Mouse (Mus musculus): ENCODE measurements around the gene Myo1b.

The Myo1b gene

DNA sequence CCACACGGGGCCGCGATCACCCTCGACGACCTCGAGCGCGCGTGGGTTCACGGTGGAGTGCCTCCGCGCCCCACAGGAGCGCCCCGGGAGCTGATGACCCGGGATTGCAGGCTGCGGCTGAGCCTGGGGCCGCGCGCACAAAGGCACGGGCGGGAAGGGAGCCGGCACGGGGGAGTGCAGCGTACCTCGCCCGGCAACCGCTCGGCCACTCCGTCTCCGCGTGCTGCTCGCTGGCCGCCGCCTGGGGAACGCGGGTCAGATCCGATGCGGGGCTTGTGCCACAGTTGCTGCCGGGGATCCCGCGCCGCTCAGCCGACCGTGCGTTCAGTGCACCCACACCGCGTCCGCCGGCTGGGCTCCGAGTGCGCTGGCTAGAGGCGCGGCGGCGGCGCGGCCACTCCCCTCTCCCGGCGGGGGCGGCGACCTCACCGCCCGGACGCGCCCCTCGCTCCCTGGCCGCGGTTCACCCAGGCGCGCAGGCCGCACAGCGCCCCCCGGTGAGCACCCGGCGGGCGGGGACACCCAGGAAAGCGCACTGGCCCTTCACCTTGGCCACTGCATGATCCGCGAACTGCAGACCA is at the start of gene Myo1b:
Gene Myo1b (minus strand): TSS at position 496 of the 581 bp plus-strand sequence.
- DNase-seq, result peak; percentile 88

DNA sequence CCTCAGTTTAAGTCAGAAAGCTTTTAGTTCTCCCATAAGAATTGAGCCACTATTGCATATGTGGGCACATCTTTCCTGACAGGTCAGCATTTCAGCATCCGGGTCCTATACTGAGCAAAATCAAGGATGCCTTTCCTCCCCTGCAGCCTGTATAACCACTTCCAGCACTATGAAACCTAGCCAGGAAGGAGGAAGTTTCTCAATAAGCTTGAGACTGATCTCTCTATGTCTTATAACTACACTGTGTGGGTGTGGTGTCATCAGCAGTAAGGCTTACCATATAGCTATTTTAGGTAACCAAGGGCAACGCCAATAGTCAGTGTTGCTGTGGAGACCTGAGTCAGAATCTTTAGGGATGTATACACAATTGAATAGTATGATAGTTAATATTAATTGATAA is 48.8 kb upstream of the Myo1b start:
- no peak for DNase-seq

DNA sequence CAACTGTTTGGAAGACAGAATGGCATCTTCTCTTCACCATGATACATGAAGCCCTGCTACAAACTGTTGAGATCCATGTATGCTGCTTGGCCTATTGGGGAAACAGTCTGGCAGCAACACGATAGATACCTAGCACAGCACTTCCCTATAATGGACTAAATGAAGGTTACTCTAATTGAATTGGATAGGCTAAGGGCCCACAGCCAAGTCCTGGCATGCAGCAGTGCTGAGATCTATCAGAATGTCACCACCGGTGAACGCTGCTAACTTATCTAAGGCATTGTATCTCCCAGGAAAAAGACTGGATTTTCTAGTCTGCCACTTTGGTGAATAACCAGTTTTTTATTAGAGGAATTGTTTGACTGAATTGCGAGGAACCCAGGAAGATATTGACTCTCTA is 31.2 kb upstream of the Myo1b start:
- no peak for DNase-seq

DNA sequence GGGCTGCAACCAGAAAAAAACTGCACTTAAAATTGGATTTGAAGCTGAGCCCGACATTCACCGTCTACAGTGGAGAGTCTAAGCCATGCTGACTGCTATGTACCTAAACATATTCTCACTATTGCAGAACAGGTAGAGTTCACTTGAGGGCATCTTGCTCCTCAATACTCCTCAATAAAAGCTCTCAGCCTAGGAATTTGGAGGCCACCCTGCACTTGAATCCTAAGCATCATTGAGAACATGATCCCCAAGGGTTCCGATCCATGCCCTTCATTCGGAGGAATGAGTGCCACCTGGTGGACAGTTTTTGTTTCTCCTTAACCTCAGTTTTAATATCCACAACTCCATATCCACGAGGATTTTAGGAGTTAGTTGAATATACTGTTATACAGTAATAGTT is 28.9 kb upstream of the Myo1b start:
- peak; percentile 69 for DNase-seq

DNA sequence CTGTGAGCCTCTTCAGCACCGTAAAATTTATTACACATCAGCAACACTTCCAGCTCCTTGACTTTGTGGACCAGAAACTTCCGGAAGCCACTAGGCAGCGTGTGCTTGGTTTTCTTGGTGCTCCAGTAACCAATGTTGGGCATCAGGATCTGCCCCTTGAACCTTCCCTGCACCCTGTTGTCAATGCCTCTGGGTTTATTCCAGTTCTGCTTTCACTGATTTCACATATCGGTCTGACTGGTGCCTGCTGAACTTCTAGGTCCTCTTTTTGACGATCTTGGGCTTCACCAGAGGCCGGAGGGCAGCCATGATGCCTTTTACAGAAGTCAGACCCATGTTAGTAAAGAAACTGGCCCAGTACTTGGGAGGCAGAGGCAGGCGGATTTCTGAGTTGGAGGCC is 22.5 kb upstream of the Myo1b start:
- DNase-seq, result no peak

DNA sequence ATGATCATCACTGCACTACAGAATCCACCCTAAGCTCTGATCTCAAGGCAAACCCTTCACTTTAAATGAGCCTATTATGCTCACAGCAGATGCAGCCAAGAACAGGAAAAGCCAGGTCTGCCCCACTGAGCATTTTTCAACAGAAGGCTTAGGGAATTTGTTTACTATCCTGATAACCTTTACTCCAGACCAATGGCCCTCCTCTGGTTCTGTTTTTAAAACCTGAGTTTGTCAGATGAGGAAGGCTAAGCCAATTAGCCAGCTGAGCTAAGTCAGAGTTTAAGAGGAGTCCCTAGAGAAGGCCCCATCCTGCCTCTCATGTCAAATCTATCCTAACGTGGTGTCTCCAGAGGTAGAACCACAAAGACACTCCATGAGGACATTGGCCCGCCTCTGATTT is 19.1 kb upstream of the Myo1b start:
- no peak for DNase-seq

DNA sequence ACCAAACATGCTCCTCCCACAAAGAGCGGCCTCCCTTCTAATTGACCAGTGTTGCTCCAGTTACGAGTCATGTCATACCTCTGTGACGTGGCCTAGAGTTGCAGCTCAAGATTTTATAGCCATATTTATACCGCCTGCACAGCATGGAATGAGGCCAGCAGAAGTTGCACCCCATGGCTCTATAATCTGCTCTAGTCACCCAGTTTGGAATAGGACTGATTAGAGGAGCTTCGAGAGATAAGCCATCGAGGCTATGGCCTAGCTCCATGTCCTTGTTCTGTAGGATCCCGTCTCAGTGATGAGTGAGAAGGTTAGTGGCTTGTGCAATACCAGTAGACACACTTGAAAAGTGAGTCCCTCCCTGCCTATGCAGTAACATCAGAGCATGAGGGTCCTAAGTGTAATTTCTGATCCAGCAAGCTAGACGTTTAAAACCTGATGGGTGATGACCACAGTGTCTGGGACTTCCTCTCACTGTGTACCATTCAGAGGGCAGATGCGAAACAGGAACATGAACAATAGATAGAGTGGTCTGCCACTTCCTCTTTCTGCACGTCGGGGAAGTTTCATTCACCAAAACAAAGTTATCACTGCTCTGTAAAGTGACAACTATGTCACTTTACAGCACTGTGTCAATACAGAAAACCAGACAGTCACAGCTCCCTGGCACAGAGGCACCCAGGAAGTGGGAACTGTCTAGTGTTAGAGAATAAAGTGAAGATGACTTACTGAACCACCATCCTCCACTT is 18.5 kb upstream of the Myo1b start:
- DNase-seq, result no peak

DNA sequence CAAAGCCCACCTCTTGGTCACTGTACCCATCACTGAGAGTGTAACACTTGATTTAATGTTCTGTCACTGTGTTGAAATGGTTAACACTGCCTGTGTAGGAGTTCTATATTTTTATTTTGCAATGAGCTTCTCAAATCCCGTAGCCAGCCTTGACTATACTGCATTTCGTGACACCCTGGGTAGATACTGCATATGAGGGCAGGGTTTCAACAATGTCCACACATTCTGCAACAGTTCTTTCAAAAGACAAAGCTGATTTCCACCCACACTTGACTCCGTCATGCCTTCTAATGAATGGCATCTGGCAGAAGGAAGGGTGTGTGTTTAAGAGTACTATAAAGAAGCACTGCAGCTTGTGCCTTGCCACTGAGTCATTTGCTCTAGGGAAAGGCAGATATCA is 17.0 kb upstream of the Myo1b start:
- DNase-seq, result no peak

DNA sequence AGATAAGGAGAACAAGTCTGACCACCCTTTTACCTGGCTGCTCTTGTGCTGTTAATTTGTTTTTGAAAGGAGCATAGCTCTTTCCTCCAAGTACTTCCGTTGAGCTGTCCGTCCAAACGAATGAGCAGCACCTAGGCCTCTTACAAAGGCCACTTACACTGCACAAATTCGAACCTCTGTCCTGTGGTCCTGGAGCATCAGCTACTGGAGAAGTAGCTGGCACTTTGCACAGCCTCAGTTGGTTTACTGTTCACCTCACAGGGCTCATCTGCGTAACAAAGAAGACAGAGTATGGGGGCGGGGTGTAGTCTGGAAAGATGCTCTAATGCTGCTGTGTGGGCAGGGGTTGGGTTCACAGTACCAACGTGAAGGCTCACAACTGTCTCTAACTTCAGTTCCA is 15.7 kb upstream of the Myo1b start:
- DNase-seq, result no peak

DNA sequence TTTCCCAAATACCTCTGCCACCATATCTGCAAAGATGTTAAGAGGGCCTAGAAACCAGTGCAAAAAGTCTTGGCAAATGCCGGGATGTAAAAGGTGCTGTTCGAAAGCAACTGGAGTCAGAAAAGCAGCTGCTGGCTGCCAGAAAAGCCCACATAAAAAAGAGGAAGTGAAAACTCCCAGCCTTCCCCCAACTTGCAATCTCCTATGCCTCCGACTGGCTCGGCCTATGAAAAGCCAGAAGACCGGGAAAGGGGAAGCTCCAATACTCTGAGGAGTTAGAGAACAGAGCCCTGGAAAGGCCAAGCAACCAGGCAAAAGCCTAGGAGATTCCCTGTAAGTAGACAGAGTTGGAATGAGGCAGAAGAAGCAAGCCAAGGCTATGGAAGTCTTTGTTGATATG is 14.7 kb upstream of the Myo1b start:
- peak; percentile 44 for DNase-seq

DNA sequence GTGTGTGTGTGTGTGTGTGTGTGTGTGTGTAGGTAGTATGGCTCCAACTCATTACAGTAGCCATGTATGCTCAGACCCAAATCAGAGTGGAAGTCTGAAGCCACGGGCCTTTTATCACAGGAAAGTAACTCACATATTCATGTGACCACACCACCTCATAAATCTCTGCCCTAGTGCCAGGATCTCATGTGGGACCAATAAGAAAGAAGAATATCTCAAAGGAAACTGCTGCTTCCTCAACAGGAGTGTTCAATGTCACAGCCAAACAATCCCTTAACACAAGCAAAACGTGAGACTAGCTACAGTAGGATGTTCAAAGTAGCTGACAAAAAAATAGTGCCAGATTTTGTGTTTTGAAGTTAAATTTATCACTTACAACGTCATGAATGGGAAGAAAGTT is 13.7 kb upstream of the Myo1b start:
- DNase-seq, result no peak

DNA sequence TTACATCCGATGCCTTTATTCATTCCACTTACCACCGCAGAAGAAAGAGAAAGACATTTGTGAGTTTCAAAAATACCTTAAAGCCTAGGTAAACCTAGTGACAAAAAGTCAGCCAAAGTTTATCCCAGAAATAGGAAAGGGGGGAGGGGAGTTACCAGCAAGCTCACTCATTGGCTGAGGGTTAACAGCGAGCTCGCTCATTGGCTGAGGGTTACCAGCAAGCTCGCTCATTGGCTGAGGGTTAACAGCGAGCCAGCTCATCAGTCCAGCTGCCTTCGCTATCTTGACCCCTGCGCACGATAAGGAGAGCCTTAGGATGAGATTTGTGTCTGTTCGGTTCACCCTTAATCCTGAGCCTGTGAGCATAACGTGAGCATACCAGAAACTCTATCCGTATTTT is 6.9 kb upstream of the Myo1b start:
- DNase-seq, result no peak

DNA sequence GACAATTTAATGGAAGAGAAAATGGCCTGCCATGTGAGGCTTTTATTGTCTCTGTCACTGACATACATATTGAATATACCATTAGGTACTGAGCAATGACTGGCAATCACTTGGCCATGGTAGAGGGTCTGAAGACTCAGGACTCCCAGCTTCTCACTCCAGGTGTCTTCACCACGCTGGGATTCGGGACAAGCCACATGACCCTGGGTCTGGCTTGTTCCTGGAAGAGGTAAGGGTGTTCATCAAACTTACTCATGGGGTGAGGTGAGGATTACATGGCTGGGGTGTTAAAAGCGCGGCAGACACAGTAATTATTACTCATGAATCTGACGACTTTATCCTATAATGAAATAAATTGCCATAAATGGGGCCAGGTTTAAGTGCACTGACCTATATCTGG is 405 bp upstream of the Myo1b start:
- DNase-seq, result no peak

DNA sequence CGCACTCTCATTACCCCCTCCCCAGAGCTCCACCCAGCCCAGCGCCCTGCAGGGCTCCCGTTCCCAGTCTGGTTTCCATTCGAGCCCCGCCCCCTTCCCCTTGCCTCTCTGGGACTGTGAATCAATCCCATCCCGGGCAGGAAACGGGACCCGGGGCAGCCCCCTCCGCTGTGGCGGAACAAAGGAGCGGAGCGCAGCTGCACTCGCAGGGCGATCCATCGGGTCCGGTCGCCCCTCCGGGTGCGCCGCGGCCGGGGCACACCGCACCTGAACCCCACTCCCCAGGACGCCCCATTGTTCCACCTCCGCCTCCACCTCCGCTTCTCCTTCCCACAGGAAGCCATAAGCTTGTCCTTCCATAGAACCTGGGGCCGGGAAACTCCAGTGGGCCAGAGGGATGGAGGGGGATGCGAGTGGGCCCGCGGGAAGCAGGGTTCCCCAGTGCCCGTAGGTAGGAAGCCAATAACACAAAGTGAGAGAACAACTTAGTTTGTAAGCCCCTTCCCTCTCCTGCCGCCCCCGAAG is 758 bp downstream of the Myo1b start:
- DNase-seq, result peak; percentile 96

DNA sequence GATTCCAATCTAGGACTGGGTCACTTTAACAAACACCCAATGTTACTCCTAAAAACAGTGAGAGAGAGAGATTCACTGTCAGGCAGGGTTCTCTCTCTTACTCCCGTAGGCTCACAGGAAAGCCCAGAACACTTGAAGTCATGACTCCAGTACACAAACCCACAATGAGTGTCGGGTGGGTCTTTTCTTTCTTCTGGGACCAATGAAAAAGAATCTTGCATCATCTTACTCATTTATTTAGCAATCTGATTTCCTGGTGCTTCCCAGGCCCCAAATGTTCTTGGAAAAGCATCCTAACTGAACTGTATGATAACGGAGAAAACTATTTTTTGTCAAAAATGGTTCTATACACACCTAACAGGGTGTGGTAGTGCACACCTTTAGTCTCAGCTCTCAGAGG is 1.8 kb downstream of the Myo1b start:
- no peak for DNase-seq

DNA sequence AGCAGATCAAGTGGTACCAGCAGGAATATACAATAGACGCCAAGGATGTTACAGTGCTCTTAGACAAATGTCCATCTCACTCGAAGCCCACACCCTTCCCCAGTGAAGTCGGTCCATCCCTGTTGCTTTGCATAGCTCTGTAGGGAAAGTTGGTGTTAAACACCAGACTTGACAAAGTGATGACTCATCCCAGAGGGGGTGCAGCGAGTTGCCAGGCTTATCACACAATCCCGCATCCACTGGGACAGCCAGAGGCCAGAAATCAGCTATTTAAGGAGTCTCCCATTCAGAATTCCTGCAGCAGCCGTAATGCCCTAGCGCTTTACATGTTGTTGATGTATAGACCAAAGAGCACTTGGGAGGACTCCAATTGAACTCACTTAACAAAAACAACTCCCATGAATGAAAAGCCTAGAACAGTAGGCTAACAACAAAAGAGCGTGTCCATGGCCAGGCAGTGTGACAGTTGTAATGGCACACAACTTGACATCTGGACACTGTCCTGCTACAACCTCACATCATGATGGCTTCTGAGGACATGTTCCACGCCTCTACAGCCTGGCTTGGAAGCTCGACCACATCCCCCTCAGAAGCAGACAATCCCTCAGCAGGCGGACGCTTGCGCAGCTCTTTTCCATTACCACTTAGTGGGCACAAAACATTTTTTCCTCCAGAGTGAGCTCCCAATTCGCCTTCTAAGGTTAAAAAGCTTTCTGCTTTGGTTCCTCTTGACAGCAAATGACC is 2.6 kb downstream of the Myo1b start:
- DNase-seq, result peak; percentile 24

DNA sequence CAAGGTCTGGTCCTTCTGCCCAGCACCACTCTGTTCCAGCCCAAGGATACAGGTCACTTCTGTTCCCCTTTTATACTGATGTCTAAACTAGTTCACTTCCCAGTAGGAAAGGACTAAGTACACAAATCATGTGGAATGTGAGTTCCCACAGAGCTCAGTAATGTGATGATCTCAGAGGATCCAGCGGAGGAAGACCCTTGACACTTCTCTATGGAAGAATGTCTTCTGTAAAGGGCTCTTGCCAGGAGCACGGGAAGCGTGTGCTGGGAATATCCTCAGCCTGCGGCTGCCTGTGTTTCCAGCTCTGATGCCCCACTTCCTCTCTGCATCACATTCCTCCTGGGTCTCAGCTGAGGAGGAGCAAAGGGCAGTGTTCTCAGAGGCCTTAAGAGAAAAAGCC is 4.5 kb downstream of the Myo1b start:
- DNase-seq, result peak; percentile 72

DNA sequence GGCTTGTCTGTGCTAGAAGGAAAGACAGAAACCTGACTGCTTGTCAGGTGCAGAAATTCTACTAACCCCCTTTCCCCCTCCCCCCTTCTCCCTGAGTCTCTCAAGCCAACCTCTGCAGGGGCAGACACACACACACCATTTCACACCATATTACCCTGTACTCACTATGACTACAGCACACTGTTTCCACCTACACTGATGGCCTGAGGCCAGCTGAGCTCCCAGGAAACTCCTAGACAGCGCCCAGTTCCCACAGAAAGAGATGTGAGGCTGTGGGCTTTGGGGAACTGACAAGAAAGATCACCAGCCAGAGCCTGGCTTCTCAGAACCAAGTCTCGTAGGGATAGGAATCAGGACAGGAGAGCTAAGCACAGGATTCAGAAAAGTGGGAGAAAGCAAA is 6.7 kb downstream of the Myo1b start:
- no peak for DNase-seq

DNA sequence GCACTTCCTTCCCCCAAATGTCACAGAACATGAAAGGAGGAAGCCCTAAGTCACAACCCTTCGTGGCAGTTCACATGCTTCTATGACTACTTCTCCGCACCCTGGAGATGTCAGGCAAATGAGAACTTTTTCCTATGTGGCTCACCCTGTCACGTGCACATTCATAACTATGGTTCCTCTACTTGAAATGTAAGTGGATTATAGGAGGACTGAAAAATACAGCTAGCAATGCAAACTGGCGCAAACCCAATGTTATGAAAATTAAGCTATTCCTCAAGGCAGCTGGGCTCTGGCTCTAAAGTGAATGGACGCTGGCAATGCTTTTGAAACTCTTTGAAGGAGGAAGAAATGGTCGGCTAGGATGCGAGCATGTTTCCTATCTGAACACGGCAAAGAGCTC is 8.1 kb downstream of the Myo1b start:
- DNase-seq, result no peak

DNA sequence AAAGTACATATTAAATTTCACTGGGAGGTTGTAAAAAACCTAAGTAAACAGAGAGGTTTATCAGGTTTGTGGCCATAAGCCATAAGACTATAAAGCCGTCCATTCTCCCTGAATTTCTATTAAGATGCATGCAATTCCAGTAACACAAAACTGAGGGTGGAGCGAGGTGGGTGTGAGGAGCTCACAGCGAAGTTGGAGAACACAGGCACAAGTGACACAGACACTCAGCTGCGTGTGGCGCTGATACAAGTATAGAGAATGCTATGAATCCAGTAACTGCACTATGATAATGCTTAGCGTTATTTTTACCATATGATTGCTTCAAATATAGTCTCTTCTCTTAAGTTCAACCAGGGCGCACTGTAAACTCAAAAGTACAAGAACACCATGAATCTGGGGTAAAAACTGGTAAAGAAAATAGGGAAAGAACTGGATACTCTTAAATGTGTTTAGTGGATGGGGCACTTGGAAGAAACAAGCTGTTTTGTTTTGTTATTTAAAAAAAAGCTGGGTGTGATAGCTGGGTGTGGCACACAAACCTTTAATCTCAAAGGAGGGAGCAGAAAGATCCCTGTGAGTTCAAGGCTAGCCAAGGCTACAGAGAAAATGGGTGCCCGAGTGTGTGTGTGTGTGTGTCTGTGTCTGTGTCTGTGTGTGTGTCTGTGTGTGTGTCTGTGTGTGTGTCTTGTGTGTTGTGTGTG is 9.5 kb downstream of the Myo1b start:
- DNase-seq, result no peak

DNA sequence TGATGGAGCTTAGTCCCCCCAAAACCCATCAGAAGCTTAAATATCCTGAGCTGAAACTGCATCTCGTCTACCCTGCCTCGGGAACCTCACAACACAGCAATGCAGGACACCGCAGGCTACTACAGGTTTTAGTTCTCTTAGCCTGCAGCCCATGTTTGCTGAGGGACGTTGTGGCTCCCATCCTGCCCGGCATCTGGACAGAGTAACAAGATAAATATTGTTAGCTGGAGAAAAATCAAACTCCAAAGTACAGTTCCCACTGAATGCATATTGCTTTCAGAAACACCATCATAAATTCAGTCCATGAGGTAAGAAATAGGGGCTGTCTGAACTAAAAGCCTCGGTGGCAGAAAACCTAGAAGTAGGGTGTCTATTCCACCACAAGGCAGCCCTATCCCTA is 10.8 kb downstream of the Myo1b start:
- DNase-seq, result no peak

DNA sequence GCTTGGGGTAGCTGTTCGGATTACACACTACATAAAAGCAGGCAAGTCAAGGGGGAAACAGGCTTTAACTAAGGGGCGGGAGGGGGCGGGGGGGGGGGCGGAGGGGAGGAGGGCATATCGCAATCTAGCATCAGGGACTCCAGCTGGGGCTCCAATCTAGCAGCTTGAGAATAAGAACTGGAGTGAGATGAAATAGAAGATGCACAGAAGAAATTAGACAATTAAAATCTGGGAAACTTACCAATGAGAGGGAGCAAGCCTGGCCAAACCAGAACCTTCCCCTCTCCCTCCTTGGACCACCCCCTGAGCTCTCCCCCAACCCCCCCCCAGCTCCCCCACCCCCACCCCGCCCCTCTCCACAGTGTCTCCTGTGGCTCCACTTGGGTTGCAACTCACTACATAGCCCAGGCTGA is 18.7 kb downstream of the Myo1b start:
- no peak for DNase-seq

DNA sequence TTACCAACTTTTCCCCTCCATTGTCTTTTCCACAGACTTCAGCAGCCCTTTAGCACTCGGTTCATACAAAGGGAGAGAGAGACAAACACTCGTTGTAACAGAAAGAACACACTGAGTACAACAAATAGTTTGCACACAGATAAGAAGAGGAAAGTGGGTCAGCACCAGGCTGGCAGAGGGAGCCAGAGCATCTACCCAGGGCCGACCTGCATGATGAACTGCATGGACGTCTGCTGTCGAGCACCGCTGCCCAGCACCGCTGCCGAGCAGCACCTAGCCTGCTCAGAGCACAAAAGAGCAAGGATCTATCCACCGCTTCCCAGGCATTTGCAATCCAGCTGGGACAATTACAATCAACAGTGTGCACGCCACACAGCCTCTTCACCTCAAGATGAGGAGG is 19.9 kb downstream of the Myo1b start:
- no peak for DNase-seq

Measured in kidney, postnatal 10 days (tissue).